Mouse (Mus musculus) brown adipose tissue, adult 24 weeks (tissue): ENCODE results near the gene Serpina3a. TPM values are rescaled to one million over a fixed set of nuclear protein-coding genes. Genes with fewer than 3 reads are reported as not detected.

Source experiments
- polyA plus RNA-seq: library from polyadenylated mRNA; stranded (reverse); fragments of >200 nt; gene quantifications from 2 replicates; pipeline ENCODE4 v1.2.4, GENCODE M21; 2012; ENCODE audit not compliant: missing spikeins, insufficient read depth, insufficient read length

The Serpina3a gene
- polyA plus RNA-seq, 1 experiment, result not detected

Other genes with a start within 250 kb of the Serpina3a start
- gene Serpina1a, start 249.2 kb upstream of the Serpina3a start, polyA plus RNA-seq, result 8.7 TPM in 1 of 2 replicates, not detected in the other
- gene Serpina1c, start 207.8 kb upstream of the Serpina3a start, polyA plus RNA-seq, result 2.3 and 5.3 TPM in 2 replicates
- 2.6 TPM in 1 of 2 replicates, not detected in the other for gene Serpina1e, start 153.7 kb upstream of the Serpina3a start, polyA plus RNA-seq
- not detected in 2 replicates for gene Serpina11, start 122.8 kb upstream of the Serpina3a start, polyA plus RNA-seq
- not detected in 2 replicates for gene Serpina9, start 99.0 kb upstream of the Serpina3a start, polyA plus RNA-seq
- not detected in 2 replicates for gene Serpina12, start 68.3 kb upstream of the Serpina3a start, polyA plus RNA-seq
- gene Serpina5, start 11.6 kb upstream of the Serpina3a start, polyA plus RNA-seq, result not detected in 2 replicates
- not detected in 2 replicates for gene Serpina3b, start 15.3 kb downstream of the Serpina3a start, polyA plus RNA-seq
- 13.7 and 14.2 TPM in 2 replicates for gene Serpina3c, start 41.1 kb downstream of the Serpina3a start, polyA plus RNA-seq
- not detected in 2 replicates for gene Serpina3f, start 101.8 kb downstream of the Serpina3a start, polyA plus RNA-seq
- not detected in 2 replicates for gene Serpina3g, start 123.5 kb downstream of the Serpina3a start, polyA plus RNA-seq
- gene Serpina3i, start 150.4 kb downstream of the Serpina3a start, polyA plus RNA-seq, result not detected in 2 replicates
- gene Serpina3j, start 201.8 kb downstream of the Serpina3a start, polyA plus RNA-seq, result 0.48 TPM in 1 of 2 replicates, not detected in the other
- 0.54 and 2.7 TPM in 2 replicates for gene Serpina3k, start 225.8 kb downstream of the Serpina3a start, polyA plus RNA-seq
- gene Serpina3m, start 225.8 kb downstream of the Serpina3a start, polyA plus RNA-seq, result not detected in 2 replicates